Mouse (Mus musculus) gastrocnemius, adult 8-10 months (tissue): Measurements from ENCODE around the gene Baiap3. TPM values are rescaled to one million over a fixed set of nuclear protein-coding genes. Genes with fewer than 3 reads are reported as not detected.
"Not testable (repeated sequence)": the region's sequence is repeated elsewhere in the genome, so short reads cannot be mapped to it uniquely, and the experiment has no call there.

ENCODE experiments used
- DNase-seq, 2 experiments: peaks; one replicate each; pipeline ENCODE4 v3.0.0; 2022; ENCODE audit warnings: low spot score in 2 of 2
- total RNA-seq, 4 experiments: library from RNA; stranded (reverse); gene quantifications; 2 replicates each; pipeline ENCODE4 v1.2.4; 2022

The Baiap3 gene
- total RNA-seq, 4 experiments from 2014 or later = not detected

- DNase-seq = no peak
These were observed 8.0 kb downstream of the Baiap3 start for GRCm38 (mm10) chr17:25248033-25248750.

GRCm38 (mm10) chr17:25244239-25244638, 11.9 kb downstream of the Baiap3 start:
- no peak for DNase-seq

GRCm38 (mm10) chr17:25243131-25243780, 12.9 kb downstream of the Baiap3 start:
- no peak for DNase-seq

- peak; percentile 41 to 79 for DNase-seq
These were observed 16.2 kb downstream of the Baiap3 start, which contains the start of the genes Gnptg and Tsr3 for GRCm38 (mm10) chr17:25239695-25240636. Gene Gnptg (minus strand): TSS chr17:25240124. Gene Tsr3 (plus strand): TSS chr17:25240170.

GRCm38 (mm10) chr17:25235635-25236034, 20.5 kb downstream of the Baiap3 start:
- no peak for DNase-seq

- DNase-seq = not testable (repeated sequence)
These were observed 24.5 kb downstream of the Baiap3 start for GRCm38 (mm10) chr17:25231621-25232020.

GRCm38 (mm10) chr17:25230700-25231099, 25.5 kb downstream of the Baiap3 start:
- DNase-seq = no peak

- not testable (repeated sequence) for DNase-seq
These were observed 26.0 kb downstream of the Baiap3 start for GRCm38 (mm10) chr17:25230014-25230655.

- no peak for DNase-seq
These were observed 28.2 kb downstream of the Baiap3 start for GRCm38 (mm10) chr17:25227991-25228390.

GRCm38 (mm10) chr17:25225659-25226058, 30.5 kb downstream of the Baiap3 start:
- no peak for DNase-seq

GRCm38 (mm10) chr17:25224586-25225222, 31.5 kb downstream of the Baiap3 start:
- DNase-seq = no peak

- no peak for DNase-seq
These were observed 33.1 kb downstream of the Baiap3 start for GRCm38 (mm10) chr17:25222951-25223601.

GRCm38 (mm10) chr17:25222504-25222940, 33.6 kb downstream of the Baiap3 start:
- not testable (repeated sequence) for DNase-seq

GRCm38 (mm10) chr17:25221821-25222503, 34.2 kb downstream of the Baiap3 start:
- DNase-seq = no peak

GRCm38 (mm10) chr17:25220746-25221145, 35.4 kb downstream of the Baiap3 start:
- DNase-seq = no peak

GRCm38 (mm10) chr17:25219492-25220295, 36.5 kb downstream of the Baiap3 start:
- DNase-seq = no peak

- no peak for DNase-seq
These were observed 37.2 kb downstream of the Baiap3 start for GRCm38 (mm10) chr17:25218967-25219366.

GRCm38 (mm10) chr17:25215431-25215830, 40.7 kb downstream of the Baiap3 start:
- no peak for DNase-seq

GRCm38 (mm10) chr17:25211705-25212104, 44.5 kb downstream of the Baiap3 start:
- DNase-seq = no peak
